Mouse (Mus musculus) lung, embryonic 16.5 days (tissue): ENCODE data around the gene Olfr243. TPM values are rescaled to one million over a fixed set of nuclear protein-coding genes. Genes with fewer than 3 reads are reported as not detected.
"Not testable (repeated sequence)": the region's sequence is repeated elsewhere in the genome, so short reads cannot be mapped to it uniquely, and the experiment has no call there.

Experiments
- ATAC-seq: fragments of 200-750 bp; cut with Nextera tagmentation; 2 replicates; pipeline ENCODE4 v1.8.0; 2017; ENCODE audit warnings: low read depth, mild to moderate bottlenecking, moderate library complexity
- H3K27ac ChIP-seq: fragments of 300-500 bp; sonication (generic); 2 replicates; pipeline ENCODE4 v1.5.1; 2014; ENCODE audit warnings: mild to moderate bottlenecking, control low read depth, low read length
- H3K27me3 ChIP-seq: fragments of 300-500 bp; sonication (generic); 2 replicates; pipeline ENCODE4 v1.6.1; 2014; ENCODE audit warnings: low read depth, low read length, mixed read lengths; ENCODE audit not compliant: control insufficient read depth, insufficient read depth
- H3K36me3 ChIP-seq: fragments of 300-500 bp; sonication (generic); 2 replicates; pipeline ENCODE4 v1.6.1; 2014; ENCODE audit warnings: low read length; ENCODE audit not compliant: control insufficient read depth, insufficient read depth
- H3K4me1 ChIP-seq: fragments of 300-500 bp; sonication (generic); replicated peaks from 2 replicates; pipeline ENCODE4 v1.6.1; 2014; ENCODE audit warnings: low read length, mixed read lengths; ENCODE audit not compliant: control insufficient read depth, insufficient read depth
- H3K4me2 ChIP-seq: fragments of 300-500 bp; sonication (generic); 2 replicates; pipeline ENCODE4 v1.6.1; 2014; ENCODE audit warnings: low read depth, low read length, control low read depth
- H3K4me3 ChIP-seq: fragments of 300-500 bp; sonication (generic); 2 replicates; pipeline ENCODE4 v1.5.1; 2014; ENCODE audit warnings: mild to moderate bottlenecking, low read length, control low read depth
- H3K9ac ChIP-seq: fragments of 300-500 bp; sonication (generic); 2 replicates; pipeline ENCODE4 v1.6.1; 2014; ENCODE audit warnings: low read length, control low read depth
- H3K9me3 ChIP-seq: fragments of 300-500 bp; sonication (generic); 2 replicates; pipeline ENCODE4 v1.6.1; 2016; ENCODE audit warnings: low read length; ENCODE audit not compliant: control insufficient read depth
- WGBS: fragments of 180-500 bp; shearing (Covaris S2); extraction: QIAGEN DNeasy Blood & Tissue Kit; methylation state at CpG from one replicate; pipeline ENCODE4 v1.1.7; 2014; 5-methylcytosine and 5-hydroxymethylcytosine counted together
- polyA plus RNA-seq: library from polyadenylated mRNA; unstranded; fragments of >200 nt; fragmentation: Nextera tagmentation; extraction: Ambion mirVana; gene quantifications from 2 replicates; pipeline ENCODE4 v1.2.1, GENCODE M21; 2015

Gene Olfr243
- not detected in 2 replicates for polyA plus RNA-seq

GRCm38 (mm10) chr7:103714371-103714770, at the start of gene Olfr243:
Gene Olfr243, plus strand, starts transcription at chr7:103714671.
- no peak within 1 kb of the TSS for H3K27ac ChIP-seq
- H3K27me3 ChIP-seq, result no peaks in the 10 kb centered on the region
- H3K9ac ChIP-seq, result no peak within 1 kb of the TSS
- no peaks in the 10 kb centered on the region for H3K4me1 ChIP-seq
- no peaks in the 10 kb centered on the region for H3K9me3 ChIP-seq
- no peak within 1 kb of the TSS for H3K4me2 ChIP-seq
- H3K36me3 ChIP-seq, result no peaks in the 10 kb centered on the region
- no peak for ATAC-seq
- no peak within 1 kb of the TSS for H3K4me3 ChIP-seq

- 91% methylated on average over 2 of the region's 2 CpGs for WGBS
- ATAC-seq, result no peak
- Histone ChIP-seq H3K36me3 (no peaks in the 10 kb centered on the region), H3K9me3 (no peaks in the 10 kb centered on the region), H3K27ac (no peak within 1 kb of the TSS), H3K9ac (no peak within 1 kb of the TSS), H3K4me3 (no peak within 1 kb of the TSS), H3K4me2 (no peak within 1 kb of the TSS), H3K4me1 (no peaks in the 10 kb centered on the region), H3K27me3 (no peaks in the 10 kb centered on the region)
These were observed 43.4 kb upstream of the Olfr243 start, which contains the start of gene Olfr624 for GRCm38 (mm10) chr7:103671091-103671490. Gene Olfr624, minus strand, starts transcription at chr7:103671191.

GRCm38 (mm10) chr7:103682420-103682819, 32.1 kb upstream of the Olfr243 start, which contains the start of gene Olfr625-ps1:
Gene Olfr625-ps1, plus strand, starts transcription at chr7:103682720.
- Histone ChIP-seq H3K4me2 (no peak within 1 kb of the TSS), H3K36me3 (no peaks in the 10 kb centered on the region), H3K4me1 (no peaks in the 10 kb centered on the region), H3K9ac (no peak within 1 kb of the TSS), H3K9me3 (no peaks in the 10 kb centered on the region), H3K27me3 (no peaks in the 10 kb centered on the region), H3K4me3 (no peak within 1 kb of the TSS), H3K27ac (no peak within 1 kb of the TSS)
- no peak for ATAC-seq

DNA sequence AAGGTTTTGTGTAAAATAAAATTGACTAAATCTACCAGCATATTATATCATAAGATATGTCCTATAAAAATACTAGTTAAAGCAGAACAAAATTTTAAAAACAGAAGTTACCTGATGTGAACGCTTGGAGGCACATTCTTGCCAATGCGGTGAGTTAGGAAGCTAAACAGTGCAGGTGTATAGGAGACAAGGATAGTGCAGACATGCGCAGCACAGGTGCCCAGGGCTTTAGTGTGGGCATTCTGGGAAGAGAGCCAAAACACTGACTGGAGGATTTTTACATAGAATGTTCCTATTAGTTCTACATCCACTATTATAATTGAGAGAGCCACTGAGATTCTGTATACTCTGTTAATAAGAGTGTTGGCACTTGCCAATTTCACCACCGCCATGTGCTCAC, 15.0 kb upstream of the Olfr243 start:
- no peak overlapping the region for H3K9ac ChIP-seq
- 89% methylated on average over 4 of the region's 4 CpGs for WGBS
- H3K27ac ChIP-seq, result no peak overlapping the region
- no peaks in the 10 kb centered on the region for H3K36me3 ChIP-seq
- H3K4me3 ChIP-seq, result no peak overlapping the region
- no peaks in the 10 kb centered on the region for H3K9me3 ChIP-seq
- no peaks in the 10 kb centered on the region for H3K27me3 ChIP-seq
- H3K4me1 ChIP-seq, result no peaks in the 10 kb centered on the region
- no peak for ATAC-seq
- H3K4me2 ChIP-seq, result no peak overlapping the region

DNA sequence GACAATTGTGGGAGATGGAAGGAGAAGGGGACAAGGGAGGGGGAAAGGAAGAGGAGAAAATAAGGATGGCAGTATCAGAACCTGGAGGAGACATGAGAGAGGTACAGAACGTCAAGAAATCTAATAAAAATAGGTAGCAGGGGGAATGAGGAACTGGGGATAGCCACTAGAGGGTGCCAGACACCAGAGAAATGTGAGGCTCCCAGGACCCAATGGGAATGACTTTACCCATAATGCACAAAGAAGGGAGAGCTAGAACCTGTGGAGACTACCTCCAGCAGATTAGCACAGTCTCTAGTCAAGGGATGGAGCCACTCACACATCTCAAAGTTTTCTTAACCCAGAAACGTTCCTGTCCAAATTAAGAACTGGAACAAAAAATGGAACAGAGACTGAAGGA, 2.4 kb upstream of the Olfr243 start:
- no peaks in the 10 kb centered on the region for H3K4me1 ChIP-seq
- H3K4me3 ChIP-seq, result no peak overlapping the region
- no peak overlapping the region for H3K4me2 ChIP-seq
- no peak for ATAC-seq
- no peak overlapping the region for H3K9ac ChIP-seq
- H3K9me3 ChIP-seq, result no peaks in the 10 kb centered on the region
- 28% methylated on average over 2 of the region's 2 CpGs for WGBS
- no peaks in the 10 kb centered on the region for H3K36me3 ChIP-seq
- H3K27ac ChIP-seq, result no peak overlapping the region
- H3K27me3 ChIP-seq, result no peaks in the 10 kb centered on the region

DNA sequence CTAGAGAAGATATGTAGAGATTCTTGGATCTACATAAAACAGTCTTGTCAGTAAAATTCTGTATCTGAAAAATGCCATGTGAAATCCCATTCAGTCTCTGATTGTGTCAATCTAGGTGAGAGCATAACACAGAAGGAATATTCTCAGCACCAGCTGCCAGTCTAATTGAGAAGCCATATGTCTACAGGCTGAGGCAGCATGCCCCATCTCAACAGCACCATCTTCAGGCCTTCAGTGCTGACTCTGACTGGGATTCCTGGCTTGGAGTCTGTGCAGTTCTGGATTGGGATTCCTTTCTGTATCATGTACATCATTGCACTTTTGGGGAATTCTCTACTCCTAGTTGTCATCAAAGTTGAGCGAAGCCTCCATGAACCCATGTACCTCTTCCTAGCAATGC, 1.9 kb downstream of the Olfr243 start:
- H3K9me3 ChIP-seq, H3K36me3 ChIP-seq, H3K27ac ChIP-seq, H3K9ac ChIP-seq, H3K4me3 ChIP-seq, H3K27me3 ChIP-seq, H3K4me1 ChIP-seq, ATAC-seq, H3K4me2 ChIP-seq: not testable (repeated sequence)
- 79% methylated on average over 1 of the region's 1 CpGs for WGBS

- Histone ChIP-seq H3K4me3 (no peak within 1 kb of the TSS), H3K9ac (no peak within 1 kb of the TSS), H3K4me2 (no peak within 1 kb of the TSS), H3K4me1 (no peaks in the 10 kb centered on the region), H3K9me3 (no peaks in the 10 kb centered on the region), H3K27ac (no peak within 1 kb of the TSS), H3K36me3 (no peaks in the 10 kb centered on the region), H3K27me3 (no peaks in the 10 kb centered on the region)
- 79% methylated on average over 1 of the region's 1 CpGs for WGBS
- ATAC-seq, result no peak
These were observed 15.6 kb downstream of the Olfr243 start, which contains the start of gene Olfr628 for GRCm38 (mm10) chr7:103730074-103730473. Gene Olfr628, plus strand, starts transcription at chr7:103730374.

- no peak within 1 kb of the TSS for H3K4me2 ChIP-seq
- 77% methylated on average over 2 of the region's 2 CpGs for WGBS
- no peak for ATAC-seq
- no peaks in the 10 kb centered on the region for H3K9me3 ChIP-seq
- no peaks in the 10 kb centered on the region for H3K36me3 ChIP-seq
- H3K4me1 ChIP-seq, result no peaks in the 10 kb centered on the region
- H3K27me3 ChIP-seq, result no peaks in the 10 kb centered on the region
- no peak within 1 kb of the TSS for H3K9ac ChIP-seq
- no peak within 1 kb of the TSS for H3K4me3 ChIP-seq
- H3K27ac ChIP-seq, result no peak within 1 kb of the TSS
These were observed 30.4 kb downstream of the Olfr243 start, which contains the start of gene Olfr629 for GRCm38 (mm10) chr7:103744843-103745242. Gene Olfr629, minus strand, starts transcription at chr7:103744943.

GRCm38 (mm10) chr7:103757233-103757632, 42.8 kb downstream of the Olfr243 start, which contains the start of gene Olfr630:
Gene Olfr630, minus strand, starts transcription at chr7:103757333.
- H3K4me2 ChIP-seq, result no peak within 1 kb of the TSS
- WGBS, result 33% methylated on average over 2 of the region's 2 CpGs
- ATAC-seq, result no peak

DNA sequence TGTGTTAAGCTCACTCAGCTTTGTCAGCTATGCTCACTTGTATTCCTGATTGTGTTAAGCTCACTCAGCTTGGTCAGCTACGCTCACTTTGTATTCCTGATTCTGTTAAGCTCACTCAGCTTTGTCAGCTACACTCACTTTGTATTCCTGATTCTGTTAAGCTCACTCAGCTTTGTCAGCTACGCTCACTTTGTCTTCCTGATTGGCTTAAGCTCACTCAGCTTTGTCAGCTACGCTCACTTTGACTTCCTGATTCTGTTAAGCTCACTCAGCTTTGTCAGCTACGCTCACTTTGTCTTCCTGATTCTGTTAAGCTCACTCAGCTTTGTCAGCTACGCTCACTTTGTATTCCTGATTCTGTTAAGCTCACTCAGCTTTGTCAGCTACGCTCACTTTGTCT, 47.7 kb downstream of the Olfr243 start:
- not testable (repeated sequence) for H3K9me3 ChIP-seq, H3K4me2 ChIP-seq, H3K27me3 ChIP-seq, H3K4me1 ChIP-seq, H3K9ac ChIP-seq, H3K4me3 ChIP-seq, H3K27ac ChIP-seq, H3K36me3 ChIP-seq, ATAC-seq
- WGBS, result 77% methylated on average over 6 of the region's 6 CpGs

More at GRCm38 (mm10) chr7:103757233-103757632, 42.8 kb downstream of the Olfr243 start, which contains the start of gene Olfr630:
- no peaks in the 10 kb centered on the region for H3K27me3 ChIP-seq
- no peaks in the 10 kb centered on the region for H3K4me1 ChIP-seq
- no peak within 1 kb of the TSS for H3K9ac ChIP-seq
- no peaks in the 10 kb centered on the region for H3K9me3 ChIP-seq
- H3K36me3 ChIP-seq, result no peaks in the 10 kb centered on the region
- no peak within 1 kb of the TSS for H3K27ac ChIP-seq
- no peak within 1 kb of the TSS for H3K4me3 ChIP-seq
